Mouse (Mus musculus) G1E (cell line): ENCODE results near the gene Map3k19. TPM values are rescaled to one million over a fixed set of nuclear protein-coding genes. Genes with fewer than 3 reads are reported as not detected.

Experiments used
- ATAC-seq: 2 replicates; pipeline ENCODE4 v1.8.0; 2016; ENCODE audit warnings: mild to moderate bottlenecking; ENCODE audit not compliant: insufficient number of reproducible peaks, poor library complexity, low FRiP score, severe bottlenecking; ENCODE audit errors: extremely low read depth
- DNase-seq: peaks from one replicate; pipeline ENCODE4 v3.0.0; 2012; ENCODE audit warnings: low spot score
- H3K27me3 ChIP-seq: 2 replicates; pipeline ENCODE4 v1.6.1; 2012; ENCODE audit warnings: mild to moderate bottlenecking, low read length, inconsistent platforms; ENCODE audit not compliant: insufficient read depth
- H3K36me3 ChIP-seq: replicated peaks from 2 replicates; pipeline ENCODE3; 2012; ENCODE audit warnings: mild to moderate bottlenecking, inconsistent platforms
- H3K4me1 ChIP-seq: 2 replicates; pipeline ENCODE4 v1.6.1; 2012; ENCODE audit warnings: low read depth, low read length, inconsistent platforms, mixed read lengths; ENCODE audit not compliant: insufficient read depth
- H3K4me3 ChIP-seq: 2 replicates; pipeline ENCODE4 v1.5.1; 2012; ENCODE audit warnings: low read depth, mild to moderate bottlenecking, inconsistent platforms, low read length, moderate library complexity, mixed read lengths
- H3K9me3 ChIP-seq: replicated peaks from 2 replicates; pipeline ENCODE4 v1.6.1; 2012; ENCODE audit warnings: inconsistent platforms
- CTCF ChIP-seq: IDR thresholded peaks from 2 replicates; pipeline ENCODE4 v1.5.1; 2012; ENCODE audit warnings: low read depth, low read length, inconsistent platforms, mixed read lengths
- GATA1 ChIP-seq: IDR thresholded peaks from 2 replicates; pipeline ENCODE4 v1.6.1; 2012; ENCODE audit warnings: borderline replicate concordance, low read length, inconsistent platforms, mixed read lengths
- GATA2 ChIP-seq: IDR thresholded peaks from 2 replicates; pipeline ENCODE4 v1.6.1; 2012; ENCODE audit warnings: low read depth, low read length, inconsistent platforms, borderline replicate concordance
- POLR2AphosphoS5 ChIP-seq: IDR thresholded peaks from 2 replicates; pipeline ENCODE4 v1.6.1; 2012; ENCODE audit warnings: low read depth, low read length, inconsistent platforms; ENCODE audit not compliant: insufficient replicate concordance
- TAL1 ChIP-seq: conservative IDR thresholded peaks from 2 replicates; pipeline ENCODE4 v1.6.1; 2012; ENCODE audit warnings: low read depth, low read length, inconsistent platforms, mixed read lengths
- polyA plus RNA-seq: library from polyadenylated mRNA; stranded (reverse); fragments of >175 nt; gene quantifications from 2 replicates; pipeline ENCODE4 v1.2.3, GENCODE M21; 2012
- total RNA-seq, 2 experiments: library from RNA; stranded (forward) in 1 of 2; stranded (reverse) in 1 of 2; fragments of 200-1000 nt in 1 of 2; fragments of >200 nt in 1 of 2; fragmentation: Nextera tagmentation in 1 of 2; gene quantifications; 2 replicates each; pipeline ENCODE4 v1.2.3; 2014 to 2017

Map3k19 gene
- total and polyA plus RNA-seq, 3 experiments: 0.16 TPM; not detected in 2

DNA sequence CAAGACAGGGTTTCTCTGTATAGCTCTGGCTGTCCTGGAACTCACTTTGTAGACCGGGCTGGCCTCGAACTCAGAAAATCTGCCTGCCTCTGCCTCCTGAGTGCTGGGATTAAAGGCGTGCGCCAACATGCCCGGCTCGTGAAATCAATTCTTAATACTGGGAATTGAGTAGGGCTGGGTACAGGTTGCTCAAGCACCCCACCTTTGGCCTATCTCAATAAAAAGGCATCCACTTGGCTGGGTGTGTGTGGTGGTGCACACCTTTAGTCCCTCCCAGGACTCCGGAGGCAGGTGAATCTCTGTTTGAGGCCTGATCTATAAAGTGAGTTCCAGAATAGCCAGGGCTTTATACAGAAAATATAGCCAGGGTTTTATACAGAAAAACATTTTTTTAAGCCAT is 46.2 kb downstream of the Map3k19 start:
- TF ChIP-seq POLR2AphosphoS5: no peak
- TF ChIP-seq GATA1: no peak
- no peak for TF ChIP-seq CTCF
- TF ChIP-seq GATA2: no peak
- no peak for TF ChIP-seq TAL1
- ATAC-seq: no peak
- peaks cover 46% of the 10 kb centered on the region for H3K36me3 ChIP-seq
- H3K4me3 ChIP-seq: no peak overlapping the region
- no peaks in the 10 kb centered on the region for H3K9me3 ChIP-seq
- peaks cover under 1% of the 10 kb centered on the region; the same call in 1 of the 2 replicates for H3K27me3 ChIP-seq
- no peak for DNase-seq
- H3K4me1 ChIP-seq: peaks cover 10% of the 10 kb centered on the region; the same call in 1 of the 2 replicates

- Histone ChIP-seq H3K9me3 (no peaks in the 10 kb centered on the region), H3K36me3 (peaks cover 79% of the 10 kb centered on the region), H3K27me3 (no peaks in the 10 kb centered on the region), H3K4me1 (peaks cover 13% of the 10 kb centered on the region; the same call in 1 of the 2 replicates), H3K4me3 (no peak overlapping the region)
- no peak for TF ChIP-seq TAL1
- no peak for TF ChIP-seq CTCF
- TF ChIP-seq GATA2: no peak
- TF ChIP-seq GATA1: no peak
- TF ChIP-seq POLR2AphosphoS5: no peak; the same call in 1 of the 2 replicates
- ATAC-seq: no peak
- no peak for DNase-seq
These were observed 51.9 kb downstream of the Map3k19 start for GRCm38 (mm10) chr1:127802916-127803315.

GRCm38 (mm10) chr1:127796752-127797151 is 58.1 kb downstream of the Map3k19 start:
- no peaks in the 10 kb centered on the region for H3K27me3 ChIP-seq
- ATAC-seq: no peak
- H3K4me1 ChIP-seq: peaks cover 6% of the 10 kb centered on the region
- H3K9me3 ChIP-seq: no peaks in the 10 kb centered on the region
- H3K4me3 ChIP-seq: no peak overlapping the region
- no peak for DNase-seq
- no peak for TF ChIP-seq TAL1
- no peak for TF ChIP-seq GATA2
- TF ChIP-seq POLR2AphosphoS5: no peak
- TF ChIP-seq CTCF: no peak
- no peak for TF ChIP-seq GATA1
- peaks cover 74% of the 10 kb centered on the region for H3K36me3 ChIP-seq

GRCm38 (mm10) chr1:127796341-127796740 is 58.5 kb downstream of the Map3k19 start:
- no peaks in the 10 kb centered on the region for H3K27me3 ChIP-seq
- TF ChIP-seq CTCF: no peak
- TF ChIP-seq TAL1: no peak
- no peak for TF ChIP-seq GATA2
- no peak for TF ChIP-seq POLR2AphosphoS5
- TF ChIP-seq GATA1: no peak
- DNase-seq (no peak), ATAC-seq (no peak)
- peaks cover 6% of the 10 kb centered on the region for H3K4me1 ChIP-seq
- H3K36me3 ChIP-seq: peaks cover 74% of the 10 kb centered on the region
- no peak overlapping the region for H3K4me3 ChIP-seq
- H3K9me3 ChIP-seq: no peaks in the 10 kb centered on the region

- TF ChIP-seq POLR2AphosphoS5 (no peak), GATA2 (no peak), GATA1 (no peak), TAL1 (no peak), CTCF (no peak)
- Histone ChIP-seq H3K4me3 (no peak overlapping the region), H3K4me1 (peaks cover 6% of the 10 kb centered on the region), H3K36me3 (peaks cover 74% of the 10 kb centered on the region), H3K9me3 (no peaks in the 10 kb centered on the region), H3K27me3 (no peaks in the 10 kb centered on the region)
- DNase-seq (no peak), ATAC-seq (no peak)
These were observed 59.6 kb downstream of the Map3k19 start for GRCm38 (mm10) chr1:127795087-127795769.

GRCm38 (mm10) chr1:127793459-127793858 is 61.4 kb downstream of the Map3k19 start:
- Histone ChIP-seq H3K4me3 (no peak overlapping the region), H3K9me3 (no peaks in the 10 kb centered on the region), H3K27me3 (no peaks in the 10 kb centered on the region), H3K4me1 (peaks cover 19% of the 10 kb centered on the region), H3K36me3 (peaks cover 72% of the 10 kb centered on the region)
- ATAC-seq: no peak
- no peak for TF ChIP-seq CTCF
- no peak for TF ChIP-seq POLR2AphosphoS5
- TF ChIP-seq GATA2: no peak
- no peak for TF ChIP-seq TAL1
- TF ChIP-seq GATA1: no peak
- no peak for DNase-seq
